Mouse (Mus musculus) adrenal gland, adult 2 months (tissue): ENCODE measurements around the gene Qrsl1. TPM values are rescaled to one million over a fixed set of nuclear protein-coding genes. Genes with fewer than 3 reads are reported as not detected.

ENCODE experiments used
- DNase-seq: peaks from one replicate; pipeline ENCODE4 v3.0.0; 2021
- polyA plus RNA-seq: library from polyadenylated mRNA; depleted of rRNA; stranded (reverse); fragments of >200 nt; gene quantifications from 2 replicates; pipeline ENCODE4 v1.2.3, GENCODE M21; 2012; rRNA removed
- total RNA-seq, 2 experiments: library from RNA; stranded (reverse); gene quantifications; 2 replicates each; pipeline ENCODE4 v1.2.3; 2021

Qrsl1 gene
- total and polyA plus RNA-seq, 3 experiments: 4.8 to 12.0 (median 9.3) TPM

DNA sequence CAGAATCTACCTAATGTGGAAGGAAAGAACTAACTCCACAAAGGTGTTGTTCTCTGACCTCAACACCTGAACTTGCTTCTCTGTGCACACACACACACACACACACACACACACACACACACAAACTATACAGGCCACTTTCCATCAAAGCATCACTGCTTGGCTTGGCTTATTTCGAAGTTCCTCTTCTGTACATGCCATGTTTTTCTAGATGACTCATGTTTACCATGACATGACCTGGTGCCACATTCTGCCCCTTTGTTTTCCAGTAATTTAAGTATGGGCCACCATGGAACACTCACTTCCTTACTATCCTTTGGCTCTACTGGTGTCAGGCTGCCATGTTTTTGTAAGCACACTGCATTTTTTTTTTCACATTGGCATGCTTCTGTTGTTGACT, 30.1 kb downstream of the Qrsl1 start:
- DNase-seq: no peak

DNA sequence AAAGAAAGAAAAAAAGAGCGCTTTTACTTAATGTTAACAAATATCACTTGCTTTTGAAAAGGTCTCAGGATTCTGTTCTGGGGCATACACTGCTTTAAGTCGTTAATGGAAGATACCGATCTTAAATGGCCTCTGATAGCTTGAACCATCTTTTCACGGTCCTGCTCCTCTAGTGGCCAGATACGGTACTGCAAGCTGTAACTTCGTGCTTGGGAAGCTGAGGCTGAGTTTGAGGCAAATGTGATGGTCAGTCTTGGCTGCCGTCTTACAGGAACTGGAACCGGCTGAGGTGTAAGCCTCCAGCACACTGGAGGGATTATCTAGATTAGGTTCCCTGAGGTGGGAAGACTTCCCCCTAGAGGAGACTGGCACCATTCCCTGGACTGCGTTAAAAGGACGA, 30.8 kb downstream of the Qrsl1 start:
- DNase-seq: no peak

- DNase-seq: no peak
Measured at GRCm38 (mm10) chr10:43856351-43856750, 45.2 kb downstream of the Qrsl1 start.

DNA sequence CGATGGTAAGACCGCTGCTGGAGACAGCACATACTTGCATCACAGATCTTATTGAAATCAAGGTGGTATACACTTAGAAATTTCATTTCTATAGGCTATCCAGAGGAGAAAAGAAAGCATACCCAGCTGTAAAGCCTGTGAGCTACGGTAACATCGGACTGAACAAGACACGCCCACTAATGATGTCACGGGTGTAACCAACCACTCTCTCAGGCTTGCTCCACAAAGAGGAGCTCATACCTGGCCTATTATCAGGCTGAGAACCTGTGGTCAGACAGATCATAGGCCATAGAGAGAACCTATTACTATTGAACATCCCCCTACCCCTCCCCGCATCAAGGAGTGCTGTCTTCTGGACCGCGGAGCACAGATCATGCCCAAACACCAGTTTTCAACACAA, 45.6 kb downstream of the Qrsl1 start:
- DNase-seq: no peak

DNA sequence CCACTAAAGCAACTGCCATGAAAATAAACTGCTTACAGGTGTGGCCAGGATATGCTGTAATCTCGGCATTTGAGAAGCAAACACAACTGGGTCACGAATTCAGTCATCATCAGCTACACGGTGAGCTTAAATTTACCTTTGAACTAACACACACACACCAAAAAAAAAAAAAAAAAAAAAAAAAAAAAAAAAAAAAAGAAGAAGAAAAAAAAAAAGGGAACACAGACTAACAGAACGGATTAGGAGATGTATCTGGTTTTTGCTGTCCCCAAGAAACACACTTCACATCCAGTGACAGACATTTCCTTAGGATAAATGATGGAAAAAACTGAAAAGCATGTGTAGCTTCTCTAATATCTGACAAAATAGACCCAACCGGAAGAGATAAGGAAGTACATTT, 49.6 kb downstream of the Qrsl1 start:
- DNase-seq: no peak

DNA sequence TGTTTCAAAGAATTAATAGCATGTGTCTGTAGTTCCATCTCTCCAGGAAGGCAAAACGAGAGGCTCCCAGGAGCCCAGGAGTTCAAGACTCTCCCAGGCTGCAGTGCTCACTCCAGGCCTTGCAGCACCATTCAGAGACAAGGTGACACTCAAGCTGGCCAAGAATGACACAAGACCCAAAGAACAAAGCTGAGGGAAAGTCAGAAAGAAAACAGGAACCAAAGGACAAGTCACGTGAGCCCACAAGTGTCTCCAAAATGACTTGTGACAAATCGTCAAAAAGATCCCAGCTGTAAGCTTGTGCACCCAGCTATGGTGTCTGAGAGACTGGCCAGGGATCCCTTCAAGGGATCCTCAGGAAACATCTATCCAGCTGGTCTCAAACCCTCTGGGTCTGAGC, 52.1 kb downstream of the Qrsl1 start:
- no peak for DNase-seq

DNA sequence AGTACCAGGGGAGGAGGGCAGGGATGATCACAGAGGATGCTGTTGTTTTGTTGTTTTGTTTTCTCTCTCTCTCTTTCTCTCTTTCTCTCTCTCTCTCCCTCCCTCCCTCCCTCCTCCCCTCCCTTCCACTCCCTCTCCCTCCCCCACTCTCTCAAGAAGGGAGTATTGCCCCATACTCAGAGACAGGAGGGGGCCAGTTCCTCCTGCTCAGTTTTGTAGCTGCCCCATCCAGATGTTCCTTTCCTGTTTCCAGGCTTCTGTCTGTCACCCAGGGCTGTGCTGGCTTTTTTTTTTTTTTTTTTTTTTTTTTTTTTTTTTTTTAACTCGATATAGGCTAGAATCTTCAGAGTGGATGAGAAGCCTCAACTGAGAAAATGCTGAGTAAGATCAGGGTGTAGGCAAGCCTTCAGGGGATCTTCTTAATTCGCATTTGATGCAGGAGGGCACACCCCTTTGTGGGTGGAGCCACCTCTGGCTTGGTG, 55.4 kb downstream of the Qrsl1 start:
- DNase-seq: no peak

GRCm38 (mm10) chr10:43845442-43845841, 56.1 kb downstream of the Qrsl1 start:
- DNase-seq: no peak

DNA sequence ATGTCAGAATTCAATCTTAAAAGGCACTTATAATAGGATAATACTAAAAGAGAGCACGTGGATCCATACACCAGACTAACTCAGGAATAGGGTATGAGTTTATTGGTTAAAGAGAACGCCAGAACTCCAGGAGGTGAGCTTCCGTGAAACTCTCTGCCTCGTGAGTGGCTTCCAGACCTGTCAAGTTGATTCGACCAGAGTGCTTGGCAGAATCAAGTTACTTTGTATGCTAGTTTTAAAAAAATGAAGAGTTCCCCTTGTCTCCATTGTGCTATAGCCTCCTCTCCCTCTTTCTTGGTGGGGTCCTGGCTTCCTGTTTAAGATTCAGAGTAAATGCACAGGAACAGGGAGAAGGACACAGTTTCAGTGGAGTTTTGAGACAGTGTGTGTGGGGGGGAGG, 60.1 kb downstream of the Qrsl1 start:
- DNase-seq: no peak

GRCm38 (mm10) chr10:43832868-43833267, 68.7 kb downstream of the Qrsl1 start:
- DNase-seq: no peak

DNA sequence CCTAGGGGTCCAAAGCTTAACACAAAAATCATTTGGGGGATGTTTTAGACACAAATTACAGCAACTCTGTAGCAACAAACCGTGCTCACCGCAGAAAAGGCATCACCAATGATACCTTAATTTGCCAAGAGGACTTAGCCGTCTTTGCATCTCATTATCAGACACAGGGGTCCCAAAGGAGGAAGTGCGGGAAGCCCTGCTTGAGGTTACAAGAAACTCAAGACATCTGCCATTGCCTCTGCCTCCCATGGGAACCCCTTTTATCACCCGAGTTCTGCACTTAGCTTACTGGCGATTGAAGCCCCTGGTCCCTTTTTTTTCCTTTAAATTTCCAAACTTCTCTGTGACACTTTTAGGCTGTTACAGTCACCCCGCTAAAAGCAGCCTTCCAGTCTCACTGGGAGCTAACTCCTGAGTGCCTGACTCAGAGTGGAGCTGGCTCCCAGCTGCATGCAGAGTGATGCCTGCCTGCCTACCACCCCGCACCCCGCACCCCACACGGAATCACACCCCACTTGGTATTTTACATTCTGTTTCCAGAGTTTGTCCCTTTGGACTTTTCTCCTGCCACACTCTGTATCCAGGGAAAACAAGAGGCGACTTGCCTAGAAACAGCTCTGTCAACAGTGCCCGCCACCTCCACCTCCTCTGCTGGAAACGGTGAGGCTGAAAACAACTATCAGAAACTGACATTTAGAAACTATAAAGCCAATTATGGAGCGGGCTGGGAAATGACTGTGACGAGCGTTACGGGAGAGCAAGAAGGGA, 71.1 kb downstream of the Qrsl1 start:
- no peak for DNase-seq

DNA sequence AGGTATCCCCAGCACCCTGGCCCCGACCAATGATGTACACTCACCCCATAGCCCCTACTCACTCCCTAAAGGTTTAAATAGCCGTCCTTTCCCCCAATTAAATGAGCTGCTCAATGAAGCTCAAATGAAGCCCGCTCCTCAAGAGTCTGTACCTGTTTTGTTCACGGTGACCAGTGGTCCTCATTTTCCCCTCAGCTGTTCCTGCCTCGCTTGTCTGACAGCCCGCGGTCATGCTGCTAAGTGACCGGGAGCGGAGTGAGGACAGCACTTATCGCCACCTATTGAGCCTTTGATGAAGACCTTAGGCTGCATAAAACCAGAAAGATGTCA, 72.9 kb downstream of the Qrsl1 start:
- no peak for DNase-seq

DNA sequence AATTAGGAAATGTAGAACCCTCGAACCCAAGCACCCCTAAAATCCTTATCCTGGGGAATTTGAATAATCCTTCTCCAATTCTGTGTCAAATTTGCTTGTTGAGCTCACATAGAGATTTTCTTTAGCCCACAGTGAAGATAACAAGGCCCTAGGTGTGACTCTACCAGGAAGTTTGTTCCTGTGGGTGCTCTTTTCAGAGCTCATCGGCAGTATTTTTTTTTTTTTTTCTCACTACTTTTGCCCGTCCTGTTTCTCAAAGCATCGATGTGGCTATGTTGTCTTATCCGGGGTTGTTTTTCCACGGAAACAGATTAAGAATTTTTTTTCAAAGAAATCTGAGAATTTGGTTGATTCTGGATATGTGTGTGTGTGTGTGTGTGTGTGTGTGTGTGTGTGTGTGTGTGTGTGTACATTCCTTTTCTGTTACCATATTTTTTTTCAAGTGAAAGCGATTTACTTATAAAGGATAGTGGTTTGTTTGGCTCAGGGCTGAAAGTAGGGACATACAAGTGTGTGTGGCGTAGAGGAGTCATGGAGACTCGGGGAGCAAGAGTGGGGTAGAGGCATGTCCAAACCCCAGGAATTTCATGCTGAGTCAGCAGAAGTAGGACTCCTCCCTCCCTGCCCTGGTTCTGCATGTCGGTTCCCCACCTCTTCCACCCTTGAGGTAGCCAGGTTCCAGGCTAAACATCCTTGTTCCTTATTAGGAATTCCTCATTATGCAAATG, 73.4 kb downstream of the Qrsl1 start:
- no peak for DNase-seq

GRCm38 (mm10) chr10:43826773-43827621, 74.5 kb downstream of the Qrsl1 start:
- DNase-seq: no peak

- no peak for DNase-seq
Measured at GRCm38 (mm10) chr10:43825696-43826095, 75.8 kb downstream of the Qrsl1 start.

DNA sequence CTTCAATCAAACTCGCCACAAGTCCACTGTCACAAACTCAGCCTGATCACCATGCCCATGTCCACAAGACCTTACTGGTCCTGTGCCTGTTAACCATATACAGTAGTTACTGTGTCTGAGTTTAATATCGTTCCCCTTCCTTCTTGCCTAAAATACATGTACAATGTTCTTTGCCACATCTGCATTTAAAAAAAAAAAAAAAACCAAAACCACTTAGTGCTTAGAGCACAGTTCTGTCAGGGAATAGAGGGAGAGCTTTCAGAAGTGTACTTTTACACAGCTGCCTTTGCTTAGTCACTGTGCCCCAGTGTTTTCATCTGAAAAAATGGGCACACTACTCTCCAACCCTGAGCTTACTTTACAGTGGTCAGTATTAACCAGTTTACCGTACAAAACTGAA, 76.8 kb downstream of the Qrsl1 start:
- no peak for DNase-seq

Other genes starting within 250 kb of the Qrsl1 start
- 10 to 100 TPM; 26.3 to 30.3 TPM for gene Rtn4ip1, start 62 bp upstream of the Qrsl1 start, total RNA-seq
- 6.1 and 6.2 TPM in 2 replicates for gene Rtn4ip1, start 62 bp upstream of the Qrsl1 start, polyA plus RNA-seq
- 1 to 10 TPM in 1 of 2 experiments, under 1 TPM in 1; 0.98 to 1.2 TPM for gene Crybg1, start 247.1 kb upstream of the Qrsl1 start, total RNA-seq
- 0.46 and 0.73 TPM in 2 replicates for gene Crybg1, start 247.1 kb upstream of the Qrsl1 start, polyA plus RNA-seq